Mouse (Mus musculus) retina, postnatal 1 day (tissue): ENCODE data around the gene Cyp2c39.
"Not testable (repeated sequence)": the region's sequence is repeated elsewhere in the genome, so short reads cannot be mapped to it uniquely, and the experiment has no call there.

Source experiments
- DNase-seq: peaks from one replicate; pipeline ENCODE4 v3.0.0-alpha.2; 2012

Cyp2c39 gene

DNA sequence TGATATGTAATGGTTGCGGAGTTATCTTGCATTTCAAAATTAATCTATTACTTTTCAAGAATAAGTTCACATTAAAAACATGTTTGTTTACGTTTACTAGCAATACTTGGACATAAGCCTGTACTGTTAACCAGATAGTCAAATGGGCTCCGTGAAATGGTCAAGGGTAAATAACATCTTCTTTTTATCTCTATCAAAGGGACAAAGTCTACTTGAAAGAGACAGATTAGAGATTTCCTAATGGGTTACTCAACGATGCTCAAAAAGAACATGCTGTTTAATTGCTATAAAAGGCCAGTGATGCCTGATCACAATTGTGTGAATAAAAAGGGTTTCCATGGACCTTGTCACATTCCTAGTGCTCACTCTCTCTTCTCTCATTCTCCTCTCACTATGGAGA, at the start of gene Cyp2c39:
Gene Cyp2c39 (plus strand): TSS at position 329 of the 400 bp plus-strand sequence.
- DNase-seq = no peak

DNA sequence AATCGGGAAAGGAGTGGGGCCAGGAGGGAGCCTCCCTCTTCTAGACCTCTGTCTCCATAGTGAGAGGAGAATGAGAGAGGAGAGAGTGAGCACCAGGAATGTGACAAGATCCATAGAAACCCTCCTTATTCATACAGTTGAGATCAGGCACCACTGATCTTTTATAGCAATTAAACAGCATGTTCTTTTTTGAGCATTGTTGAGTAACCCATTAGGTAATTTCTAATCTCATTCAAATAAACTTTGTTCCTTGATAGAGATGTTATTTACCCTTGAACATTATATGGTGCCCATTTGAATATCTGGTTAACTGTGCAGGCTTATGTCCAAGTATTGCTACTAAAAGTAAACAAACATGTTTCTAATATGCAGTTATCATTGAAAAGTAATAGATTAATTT, 47.7 kb upstream of the Cyp2c39 start, which contains the start of gene Cyp2c38:
Gene Cyp2c38 (minus strand): TSS at position 135 of the 400 bp plus-strand sequence.
- no peak for DNase-seq

DNA sequence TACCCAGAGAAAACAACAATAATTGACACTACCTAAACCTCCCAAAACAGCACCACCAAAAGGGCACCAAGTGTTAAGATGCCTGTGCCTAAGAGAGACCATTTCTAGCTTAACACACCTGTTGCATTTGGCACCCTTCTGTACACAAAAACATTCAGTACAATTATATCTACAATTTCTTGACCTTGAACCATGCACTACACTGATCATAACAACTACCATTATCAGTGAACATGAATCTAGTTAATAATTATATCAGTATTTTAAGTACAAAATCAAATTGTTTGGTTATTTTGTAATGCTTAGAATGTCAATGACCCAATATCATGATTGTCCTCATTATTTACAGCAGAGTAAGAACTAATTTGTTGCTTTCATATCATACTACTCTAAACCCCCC, 46.7 kb upstream of the Cyp2c39 start:
- no peak for DNase-seq

DNA sequence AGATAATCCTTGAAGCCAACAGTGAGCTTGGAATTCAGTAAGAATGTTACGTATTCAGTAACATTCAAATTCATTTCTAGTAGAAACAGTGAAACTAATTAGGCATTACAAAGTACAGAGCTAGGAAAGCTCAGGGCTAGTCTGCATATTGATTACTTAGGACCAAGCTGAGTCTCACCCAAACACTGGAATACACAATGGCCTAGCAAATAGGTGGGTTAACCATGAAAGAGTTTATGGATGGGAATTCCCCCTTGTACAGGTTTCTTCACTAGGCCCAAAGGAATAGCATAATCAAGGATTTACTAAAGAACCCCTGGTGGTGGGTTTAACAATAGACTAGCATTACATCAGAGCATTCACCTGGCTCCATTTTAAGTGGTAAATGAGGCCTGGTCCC, 26.7 kb upstream of the Cyp2c39 start:
- DNase-seq = not testable (repeated sequence)

DNA sequence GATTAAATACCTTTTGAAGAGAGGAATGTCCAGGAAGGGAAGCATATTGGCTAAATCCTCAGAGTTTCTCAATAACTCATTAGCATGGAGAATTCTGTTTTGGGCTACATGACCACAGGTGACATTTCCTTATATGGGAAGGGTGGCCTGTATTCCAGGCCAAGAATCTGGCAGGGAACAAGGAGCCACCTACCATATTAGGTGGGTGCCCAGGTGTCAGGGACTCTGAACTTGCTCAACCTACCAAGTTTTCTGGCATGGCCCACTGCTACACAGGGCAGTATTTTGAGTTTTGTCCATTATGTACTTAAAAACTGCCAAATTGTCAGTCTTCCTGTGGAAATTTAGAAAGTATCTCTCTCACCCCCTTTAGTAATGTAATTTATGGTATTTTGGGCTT, 4.3 kb upstream of the Cyp2c39 start:
- DNase-seq = no peak

DNA sequence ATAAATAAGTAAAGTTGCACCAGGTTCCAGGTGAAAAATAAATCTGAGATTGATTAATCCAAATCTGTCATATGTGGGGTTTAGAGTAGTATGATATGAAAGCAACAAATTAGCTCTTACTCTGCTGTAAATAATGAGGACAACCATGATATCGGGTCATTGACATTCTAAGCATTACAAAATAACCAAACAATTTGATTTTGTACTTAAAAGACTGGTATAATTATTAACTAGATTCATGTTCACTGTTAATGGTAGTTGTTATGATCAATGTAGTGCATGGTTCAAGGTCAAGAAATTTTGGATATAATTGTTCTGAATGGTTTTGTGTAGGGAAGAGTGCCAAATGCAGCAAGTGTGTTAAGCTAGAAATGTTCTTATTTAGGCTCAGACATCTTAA, 1.1 kb upstream of the Cyp2c39 start:
- no peak for DNase-seq
